Mouse (Mus musculus): ENCODE measurements at regions not wholly inside any gene's neighbourhood (a gene's known extent, or its start where the extent isn't known, plus 50 kb on each side); places are given as distances from the start of the nearest gene placed in this dataset.

GRCm38 (mm10) chr5:75761459-75762310, 187.0 kb downstream of the Kit start:
- DNase-seq = no peak

- DNase-seq = no peak
Observed at GRCm38 (mm10) chr5:75756168-75756567, 181.5 kb downstream of the Kit start.

GRCm38 (mm10) chr5:75754356-75754755, 179.6 kb downstream of the Kit start:
- no peak for DNase-seq

GRCm38 (mm10) chr5:75745311-75745710, 170.6 kb downstream of the Kit start:
- DNase-seq = no peak

- DNase-seq = no peak
Observed at GRCm38 (mm10) chr5:75744475-75745045, 169.8 kb downstream of the Kit start.

- no peak for DNase-seq
Observed at GRCm38 (mm10) chr5:75739336-75739735, 164.6 kb downstream of the Kit start.

GRCm38 (mm10) chr5:75738445-75738844, 163.7 kb downstream of the Kit start:
- no peak for DNase-seq

- DNase-seq = no peak
Observed at GRCm38 (mm10) chr5:75737752-75738151, 163.0 kb downstream of the Kit start.

GRCm38 (mm10) chr5:75736318-75736717, 161.6 kb downstream of the Kit start:
- DNase-seq = no peak

GRCm38 (mm10) chr5:75734508-75734907, 159.8 kb downstream of the Kit start:
- no peak for DNase-seq

GRCm38 (mm10) chr5:75734043-75734442, 159.3 kb downstream of the Kit start:
- no peak for DNase-seq

- no peak for DNase-seq
Observed at GRCm38 (mm10) chr5:75731236-75731635, 156.5 kb downstream of the Kit start.

GRCm38 (mm10) chr5:75730698-75731097, 156.0 kb downstream of the Kit start:
- DNase-seq = no peak

GRCm38 (mm10) chr5:75721291-75721690, 146.6 kb downstream of the Kit start:
- DNase-seq = no peak

GRCm38 (mm10) chr5:75720091-75720940, 145.6 kb downstream of the Kit start:
- no peak for DNase-seq

- DNase-seq = no peak
Observed at GRCm38 (mm10) chr5:75718511-75719225, 144.0 kb downstream of the Kit start.

All from adrenal gland, adult 2 months (tissue).